Mouse (Mus musculus) heart, postnatal 0 days (tissue): ENCODE measurements at regions not wholly inside any gene's neighbourhood (a gene's known extent, or its start where the extent isn't known, plus 50 kb on each side); places are given as distances from the start of the nearest gene placed in this dataset.

Experiments used
- CTCF ChIP-seq: IDR thresholded peaks from 2 replicates; pipeline ENCODE4 v1.5.1; 2016; ENCODE audit warnings: antibody characterized with exemption, control low read depth, low read depth
- EP300 ChIP-seq: IDR thresholded peaks from 2 replicates; pipeline ENCODE4 v1.6.1; 2016; ENCODE audit warnings: antibody characterized with exemption, low read depth

DNA sequence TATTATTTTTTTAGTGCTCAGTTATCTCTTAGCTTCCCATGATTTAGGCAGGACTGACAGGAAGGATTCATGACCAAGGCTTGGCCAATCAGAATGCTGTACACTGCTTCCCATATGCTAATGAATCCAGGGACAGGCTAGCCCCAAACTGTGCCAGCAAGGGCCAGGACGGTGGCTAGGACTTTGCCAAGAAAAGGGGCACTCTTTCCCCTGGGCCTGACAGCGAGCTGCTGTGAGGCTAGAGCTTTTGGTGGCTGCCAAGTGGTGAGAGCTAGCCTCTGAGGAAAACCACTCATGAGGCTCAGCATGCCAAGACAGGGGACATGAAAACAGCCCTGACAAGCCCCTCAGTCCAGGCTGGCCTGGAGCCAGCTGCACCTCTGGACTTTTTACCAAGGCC is 69.0 kb upstream of the Unc5a start:
- TF ChIP-seq EP300 (no peak), CTCF (no peak)
